Mouse (Mus musculus): ENCODE results near the gene Map2k4. TPM values are rescaled to one million over a fixed set of nuclear protein-coding genes. Genes with fewer than 3 reads are reported as not detected.
A peak's percentile ranks its signal among the peaks of the same experiment; 100 is the strongest.

Gene Map2k4
- polyA plus RNA-seq, 1 experiment from 2014 or later, result 66.0 TPM

DNA sequence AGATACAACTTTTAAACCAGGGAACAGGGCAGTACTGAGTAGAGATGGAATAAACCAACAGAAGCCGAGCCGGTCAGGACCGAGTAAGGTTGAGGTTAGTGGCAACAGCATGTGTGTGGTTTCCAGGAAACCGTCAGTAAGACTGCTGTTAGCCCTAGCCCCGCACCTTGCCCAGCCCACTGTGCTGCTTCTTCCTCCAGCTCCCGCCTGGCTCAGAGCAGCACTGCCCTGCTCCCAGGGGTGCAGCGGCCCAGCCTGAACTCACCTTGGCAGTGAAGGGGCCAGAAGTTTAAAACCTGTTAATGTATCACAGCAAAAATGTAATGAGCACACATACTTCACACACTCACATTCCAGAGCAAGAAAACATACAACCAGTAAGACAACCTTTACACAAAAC lies 53.4 kb downstream of the Map2k4 start:
- 89% methylated on average over 7 of the region's 7 CpGs for WGBS

DNA sequence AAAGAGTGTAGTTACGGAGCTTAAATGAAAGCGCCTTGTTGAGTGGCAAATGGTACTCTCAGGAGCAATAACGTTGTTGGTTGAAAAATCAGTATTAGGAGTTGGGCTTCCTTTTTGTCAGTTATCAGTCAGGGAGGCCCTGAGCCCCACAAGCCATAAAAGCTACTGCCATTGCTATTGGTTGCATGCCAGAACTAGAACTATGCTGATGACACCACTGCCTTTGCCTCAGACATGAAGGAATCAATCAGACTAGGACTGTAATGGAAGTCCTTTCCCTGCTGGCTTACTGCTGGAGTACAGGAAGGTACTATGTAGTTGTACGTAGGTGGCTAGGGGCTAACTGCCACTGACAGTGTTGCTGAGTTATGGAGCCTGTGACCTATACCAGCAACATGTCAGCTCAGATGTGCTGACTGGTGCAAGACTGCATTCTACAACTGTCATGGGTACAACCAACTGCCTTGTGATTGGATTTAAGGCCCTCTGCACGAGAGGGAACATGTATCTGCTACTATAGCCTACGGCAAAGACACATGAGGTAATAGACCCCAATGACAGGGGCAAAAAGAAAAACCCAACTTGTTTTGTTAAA lies 58.4 kb downstream of the Map2k4 start:
- Histone ChIP-seq H3K4me3 (replicated peaks) (no peak overlapping the region), H3K9me3 (no peaks in the 10 kb centered on the region), H3K27me3 (no peaks in the 10 kb centered on the region), H3K4me2 (no peak overlapping the region), H3K4me1 (no peaks in the 10 kb centered on the region), H3K27ac (no peak overlapping the region), H3K36me3 (replicated peaks) (0 out of 2 replicates have a peak, but pooled peaks cover 8% of the 10 kb centered on the region), H3K9ac (no peak overlapping the region)
- ATAC-seq (ENCODE audit: low FRiP score), result no peak
- whole genome bisulfite sequencing, result 96% methylated on average over 6 of the region's 6 CpGs

More for the DNA sequence above, 53.4 kb downstream of the Map2k4 start:
- Histone ChIP-seq H3K4me1 (no peaks in the 10 kb centered on the region), H3K27me3 (no peaks in the 10 kb centered on the region), H3K9ac (no peak overlapping the region), H3K4me2 (no peak overlapping the region), H3K4me3 (replicated peaks) (no peak overlapping the region), H3K27ac (no peak overlapping the region), H3K36me3 (replicated peaks) (0 out of 2 replicates have a peak, but pooled peaks cover 5% of the 10 kb centered on the region), H3K9me3 (no peaks in the 10 kb centered on the region)
- ATAC-seq (ENCODE audit: low FRiP score), result no peak

DNA sequence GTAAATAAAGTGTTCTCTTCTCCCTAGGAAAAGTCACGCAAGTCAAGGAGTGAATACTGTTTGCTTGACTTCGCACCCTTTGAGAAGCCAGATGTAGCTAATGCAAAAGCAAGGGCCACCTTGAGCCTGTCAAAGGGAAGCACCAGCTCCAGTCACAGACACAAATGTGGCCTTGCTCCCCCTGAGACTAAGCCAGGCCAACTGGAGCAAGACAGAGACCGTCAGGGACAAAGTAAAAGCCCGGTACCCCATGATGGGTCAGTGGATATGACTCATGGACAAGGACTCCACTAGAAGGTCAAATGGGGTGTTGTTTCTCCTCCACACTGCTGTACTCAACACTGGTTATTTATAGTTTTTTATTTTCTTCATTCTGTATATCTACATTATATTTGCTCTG lies 59.2 kb downstream of the Map2k4 start:
- Histone ChIP-seq H3K4me1 (no peaks in the 10 kb centered on the region), H3K4me2 (no peak overlapping the region), H3K27ac (no peak overlapping the region), H3K36me3 (replicated peaks) (peaks cover 4% of the 10 kb centered on the region; the same call in 1 of the 2 replicates), H3K4me3 (replicated peaks) (no peak overlapping the region), H3K27me3 (no peaks in the 10 kb centered on the region), H3K9me3 (no peaks in the 10 kb centered on the region), H3K9ac (no peak overlapping the region)
- ATAC-seq (ENCODE audit: low FRiP score), result no peak
- 100% methylated on average over 4 of the region's 4 CpGs for WGBS

DNA sequence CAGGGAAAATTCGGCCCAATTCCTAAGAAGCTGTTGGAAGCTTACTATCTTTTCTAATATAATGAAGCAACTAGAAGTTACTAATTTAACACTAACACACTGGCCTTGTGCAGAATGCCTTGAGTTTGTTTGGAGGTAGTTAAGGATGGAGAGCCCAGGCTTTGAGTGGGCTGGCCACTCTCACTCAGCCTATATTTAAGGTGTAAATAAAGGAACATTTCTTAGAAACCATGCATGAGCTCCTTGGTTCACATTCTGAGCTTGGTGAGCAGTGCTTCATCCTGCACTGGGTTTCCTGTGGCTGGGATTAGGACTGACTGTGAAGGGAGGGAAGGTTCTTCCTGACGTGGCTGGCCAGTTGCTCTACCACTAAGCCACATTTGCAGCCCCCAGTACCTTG lies 64.4 kb downstream of the Map2k4 start:
- peaks cover 4% of the 10 kb centered on the region; the same call in 1 of the 2 replicates for H3K36me3 ChIP-seq (replicated peaks)
- WGBS, result 97% methylated on average over 2 of the region's 2 CpGs
- H3K4me2 ChIP-seq, result no peak overlapping the region
- no peaks in the 10 kb centered on the region for H3K4me1 ChIP-seq
- H3K9ac ChIP-seq, result no peak overlapping the region
- H3K9me3 ChIP-seq, result no peaks in the 10 kb centered on the region
- no peak overlapping the region for H3K4me3 ChIP-seq (replicated peaks)
- no peak overlapping the region for H3K27ac ChIP-seq
- no peak for ATAC-seq (ENCODE audit: low FRiP score)
- no peaks in the 10 kb centered on the region for H3K27me3 ChIP-seq

DNA sequence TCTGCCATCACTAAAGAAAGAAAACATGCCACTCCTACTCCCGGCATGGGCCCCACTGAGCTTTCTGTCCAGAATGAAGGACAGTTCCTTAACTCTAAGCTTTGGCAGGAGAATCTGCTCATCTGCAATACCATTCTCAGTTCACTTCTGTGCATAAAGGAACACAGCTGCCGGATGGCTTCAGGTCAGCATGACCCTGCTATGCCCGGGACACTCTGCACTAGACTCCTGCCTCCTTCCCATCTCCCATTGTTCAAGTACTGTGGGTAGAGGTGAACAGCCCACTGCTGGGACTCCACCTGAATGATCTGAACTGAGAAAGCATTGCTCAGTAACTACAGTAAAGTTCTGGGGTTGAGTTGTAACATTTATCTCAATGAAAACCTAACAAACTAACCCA lies 66.5 kb downstream of the Map2k4 start:
- Histone ChIP-seq H3K4me2 (no peak overlapping the region), H3K4me1 (no peaks in the 10 kb centered on the region), H3K36me3 (replicated peaks) (peaks cover 10% of the 10 kb centered on the region; the same call in 1 of the 2 replicates), H3K27me3 (no peaks in the 10 kb centered on the region), H3K9me3 (no peaks in the 10 kb centered on the region), H3K9ac (no peak overlapping the region), H3K27ac (no peak overlapping the region), H3K4me3 (replicated peaks) (no peak overlapping the region)
- ATAC-seq (ENCODE audit: low FRiP score), result no peak
- WGBS, result 86% methylated on average over 3 of the region's 3 CpGs

DNA sequence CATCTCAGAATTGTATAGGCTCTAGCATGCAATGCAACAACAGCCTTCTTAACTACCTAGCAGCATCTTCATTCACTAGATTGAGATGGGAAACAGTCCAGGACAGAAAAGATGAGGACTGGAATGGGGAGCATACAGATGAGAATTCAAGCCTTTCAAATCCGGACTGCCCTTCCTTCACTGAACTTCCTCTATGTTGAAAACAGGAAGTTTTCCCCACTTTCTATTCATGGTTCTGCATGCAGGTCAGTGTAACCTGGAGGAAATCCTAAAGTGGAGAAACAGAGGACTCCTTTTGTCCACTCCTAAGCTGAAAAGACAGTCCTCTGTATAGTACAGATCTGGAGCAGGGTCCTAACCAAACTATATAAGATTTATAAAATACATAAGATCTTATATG lies 68.1 kb downstream of the Map2k4 start:
- ATAC-seq (ENCODE audit: low FRiP score), result no peak
- WGBS, result 88% methylated on average over 1 of the region's 1 CpGs
- Histone ChIP-seq H3K36me3 (replicated peaks) (peaks cover 6% of the 10 kb centered on the region), H3K27me3 (no peaks in the 10 kb centered on the region), H3K4me1 (no peaks in the 10 kb centered on the region), H3K9ac (no peak overlapping the region), H3K4me2 (no peak overlapping the region), H3K9me3 (no peaks in the 10 kb centered on the region), H3K4me3 (replicated peaks) (no peak overlapping the region), H3K27ac (no peak overlapping the region)

DNA sequence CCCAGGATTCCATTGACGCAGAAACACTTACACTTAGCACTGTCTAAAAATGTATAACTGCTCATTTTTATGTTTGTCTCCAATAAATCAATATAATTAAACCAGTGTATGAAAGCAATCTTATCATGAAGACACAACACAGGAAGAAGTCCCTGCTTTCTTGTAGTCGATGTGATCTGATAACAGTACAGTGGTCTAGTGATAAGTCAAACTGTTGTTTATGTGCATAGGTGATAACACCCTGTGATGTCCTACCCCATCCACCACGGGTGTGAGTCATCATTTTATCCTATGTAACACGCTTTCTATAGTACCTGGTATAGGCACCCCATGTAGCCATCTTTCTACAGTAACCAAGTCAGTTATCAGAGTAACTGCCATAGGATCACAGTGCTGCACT lies 74.3 kb downstream of the Map2k4 start:
- 95% methylated on average over 4 of the region's 4 CpGs for WGBS
- no peak for ATAC-seq (ENCODE audit: low FRiP score)
- Histone ChIP-seq H3K4me2 (no peak overlapping the region), H3K27me3 (no peaks in the 10 kb centered on the region), H3K9me3 (no peaks in the 10 kb centered on the region), H3K4me1 (no peaks in the 10 kb centered on the region), H3K27ac (no peak overlapping the region), H3K36me3 (replicated peaks) (peaks cover 12% of the 10 kb centered on the region), H3K4me3 (replicated peaks) (no peak overlapping the region), H3K9ac (no peak overlapping the region)

DNA sequence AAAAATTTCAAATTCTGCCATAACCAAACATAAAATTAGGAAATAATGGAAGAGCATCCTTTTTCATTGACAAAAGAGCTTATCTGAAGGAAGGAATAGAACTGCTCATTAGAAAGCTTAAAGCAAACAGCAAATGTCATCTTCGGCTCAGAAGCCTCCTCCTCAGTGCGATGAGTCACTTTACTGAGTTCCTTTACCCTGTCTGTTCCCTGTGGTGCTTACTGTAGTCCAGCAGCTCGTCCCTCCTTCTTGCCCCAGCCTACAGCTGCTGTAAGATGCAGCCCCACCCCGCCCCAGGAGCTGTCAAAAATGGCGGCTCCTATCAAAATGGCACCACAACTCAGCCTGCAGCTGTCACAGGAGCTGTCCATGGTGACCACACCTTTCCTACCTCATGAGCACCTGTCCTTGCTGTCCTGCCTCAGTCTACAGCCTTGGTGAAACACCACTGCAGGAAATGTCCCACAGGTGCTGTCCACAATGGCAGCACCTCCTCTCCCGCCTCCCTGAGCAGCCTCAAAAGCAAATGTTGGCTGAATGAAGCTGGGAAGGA lies 75.3 kb downstream of the Map2k4 start:
- ATAC-seq (ENCODE audit: low FRiP score), result no peak
- no peaks in the 10 kb centered on the region for H3K9me3 ChIP-seq
- H3K9ac ChIP-seq, result no peak overlapping the region
- no peak overlapping the region for H3K4me3 ChIP-seq (replicated peaks)
- WGBS, result 82% methylated on average over 6 of the region's 6 CpGs
- H3K4me1 ChIP-seq, result no peaks in the 10 kb centered on the region
- no peak overlapping the region for H3K27ac ChIP-seq
- no peaks in the 10 kb centered on the region for H3K27me3 ChIP-seq
- H3K4me2 ChIP-seq, result no peak overlapping the region
- peaks cover 9% of the 10 kb centered on the region for H3K36me3 ChIP-seq (replicated peaks)

DNA sequence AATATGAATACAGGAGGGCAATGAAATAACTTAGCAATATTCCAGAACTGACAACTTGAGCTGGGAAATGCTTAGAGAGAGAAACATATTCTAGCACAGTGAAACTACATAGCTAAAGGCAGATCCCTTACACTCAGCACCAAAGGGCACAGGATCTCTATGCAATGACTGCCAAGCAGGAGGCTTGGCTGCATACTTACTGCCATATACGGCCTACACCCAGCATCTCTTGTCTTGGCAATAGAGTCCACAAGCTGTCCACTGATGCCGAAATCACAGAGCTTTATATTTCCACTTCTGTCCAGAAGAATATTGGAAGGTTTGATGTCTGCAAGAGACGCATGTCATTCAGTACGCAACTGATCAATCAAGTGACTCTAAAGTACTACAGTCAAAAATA lies 81.3 kb downstream of the Map2k4 start:
- Histone ChIP-seq H3K9me3 (no peaks in the 10 kb centered on the region), H3K4me2 (no peak overlapping the region), H3K27ac (no peak overlapping the region), H3K4me1 (no peaks in the 10 kb centered on the region), H3K27me3 (no peaks in the 10 kb centered on the region), H3K36me3 (replicated peaks) (peaks cover 19% of the 10 kb centered on the region), H3K9ac (no peak overlapping the region), H3K4me3 (replicated peaks) (no peak overlapping the region)
- no peak for ATAC-seq (ENCODE audit: low FRiP score)
- 95% methylated on average over 4 of the region's 4 CpGs for WGBS

DNA sequence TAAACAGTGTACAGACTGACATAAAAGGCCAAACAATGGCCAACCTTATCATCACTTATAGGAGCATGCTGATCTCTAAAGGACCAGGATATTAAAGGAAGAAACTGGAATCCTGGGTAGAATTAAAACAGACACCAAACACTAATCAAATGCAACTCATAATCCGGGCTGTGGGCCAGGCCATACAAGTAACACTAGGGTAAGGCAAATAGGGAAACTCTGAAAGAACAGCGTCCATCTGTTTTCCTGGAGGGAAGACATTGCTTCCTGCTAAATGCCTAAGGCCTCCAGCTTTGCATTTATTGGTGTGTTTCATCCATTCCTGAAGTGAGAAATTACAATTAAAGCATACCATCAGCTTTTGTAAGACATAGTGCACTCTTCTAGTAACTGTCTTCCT lies 81.9 kb downstream of the Map2k4 start:
- ATAC-seq (ENCODE audit: low FRiP score), result no peak
- Histone ChIP-seq H3K9ac (no peak overlapping the region), H3K27me3 (no peaks in the 10 kb centered on the region), H3K4me2 (no peak overlapping the region), H3K4me3 (replicated peaks) (no peak overlapping the region), H3K9me3 (no peaks in the 10 kb centered on the region), H3K36me3 (replicated peaks) (peaks cover 22% of the 10 kb centered on the region), H3K4me1 (no peaks in the 10 kb centered on the region), H3K27ac (no peak overlapping the region)
- 91% methylated on average over 2 of the region's 2 CpGs for WGBS

DNA sequence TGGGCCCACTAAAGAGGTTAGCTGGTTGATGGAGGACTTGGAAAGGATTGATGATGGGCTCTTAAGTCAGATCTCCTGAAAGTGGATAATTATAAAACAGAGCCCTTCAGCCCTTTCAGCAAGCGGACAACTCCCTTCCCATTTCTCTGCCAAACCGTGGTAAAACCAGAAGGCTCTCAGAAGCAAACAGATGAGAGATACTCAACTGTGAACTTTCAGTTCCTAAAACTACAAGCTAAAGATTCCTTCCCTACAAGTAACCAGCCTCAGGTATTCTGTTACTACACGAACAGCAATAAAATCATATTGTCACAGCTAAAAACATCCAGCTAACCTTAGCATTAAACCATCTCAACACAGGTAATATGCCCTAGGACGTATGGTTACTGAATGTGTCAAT lies 83.2 kb downstream of the Map2k4 start:
- H3K9me3 ChIP-seq, result no peaks in the 10 kb centered on the region
- no peak for ATAC-seq (ENCODE audit: low FRiP score)
- H3K27ac ChIP-seq, result no peak overlapping the region
- H3K36me3 ChIP-seq (replicated peaks), result peaks cover 27% of the 10 kb centered on the region
- H3K27me3 ChIP-seq, result no peaks in the 10 kb centered on the region
- H3K4me3 ChIP-seq (replicated peaks), result no peak overlapping the region
- H3K9ac ChIP-seq, result no peak overlapping the region
- WGBS, result 88% methylated on average over 4 of the region's 4 CpGs
- H3K4me1 ChIP-seq, result no peaks in the 10 kb centered on the region
- H3K4me2 ChIP-seq, result no peak overlapping the region

DNA sequence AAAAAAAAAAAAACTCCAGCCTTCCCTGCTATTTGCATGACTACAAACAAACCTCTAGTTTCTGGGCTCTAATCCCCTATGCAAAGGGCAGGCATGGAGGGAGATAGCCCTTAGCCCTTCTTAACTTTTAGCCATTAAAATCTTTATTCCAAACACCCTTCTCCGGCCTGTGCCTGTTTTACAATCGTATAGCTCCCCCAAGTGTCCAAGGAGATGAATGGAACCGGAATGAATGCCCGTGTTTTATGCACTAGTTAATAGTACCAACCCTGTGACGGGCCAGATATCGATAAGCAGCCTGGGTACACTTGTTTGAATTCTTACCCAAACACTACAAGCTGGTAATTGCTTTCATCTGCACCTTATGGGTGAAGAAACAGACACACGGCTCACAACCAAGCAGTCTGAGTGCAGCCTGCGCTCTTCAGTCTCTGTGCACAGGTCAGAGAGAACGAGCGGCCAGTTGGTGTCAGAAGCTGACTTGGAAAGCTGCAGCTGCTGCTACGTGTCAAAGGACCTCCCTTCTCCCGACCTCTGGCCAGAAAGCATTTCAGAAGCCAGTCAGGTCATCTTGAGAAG lies 109.2 kb downstream of the Map2k4 start:
- WGBS, result 32% methylated on average over 12 of the region's 12 CpGs
- 0 out of 2 replicates have a peak, but pooled peaks have one; percentile 58 for ATAC-seq (ENCODE audit: low FRiP score)
- H3K4me1 ChIP-seq, result no peaks in the 10 kb centered on the region

More for the DNA sequence above, 109.2 kb downstream of the Map2k4 start:
- no peaks in the 10 kb centered on the region for H3K9me3 ChIP-seq
- H3K36me3 ChIP-seq (replicated peaks), result 0 out of 2 replicates have a peak, but pooled peaks cover 2% of the 10 kb centered on the region
- H3K9ac ChIP-seq, result no peak overlapping the region
- H3K4me2 ChIP-seq, result no peak overlapping the region
- no peak overlapping the region for H3K27ac ChIP-seq
- H3K4me3 ChIP-seq (replicated peaks), result no peak overlapping the region
- no peaks in the 10 kb centered on the region; the same call in 1 of the 2 replicates for H3K27me3 ChIP-seq
